Mouse (Mus musculus) CH12.LX (cell line): ENCODE results near the gene Pgap3. TPM values are rescaled to one million over a fixed set of nuclear protein-coding genes. Genes with fewer than 3 reads are reported as not detected.

Source experiments
- DNase-seq: peaks from one replicate; pipeline ENCODE4 v3.0.0-alpha.2; 2013; ENCODE audit errors: extremely low read depth
- H3K27ac ChIP-seq: 2 replicates; pipeline ENCODE4 v1.5.1; 2012; ENCODE audit warnings: low read depth, mild to moderate bottlenecking, control low read depth, moderate library complexity; ENCODE audit not compliant: insufficient read depth
- H3K27me3 ChIP-seq: replicated peaks from 2 replicates; pipeline ENCODE3; 2012; ENCODE audit warnings: inconsistent platforms
- H3K36me3 ChIP-seq, 2 experiments: replicated peaks in 1 of 2; 2 replicates each; pipeline versions ENCODE3 to v1.6.1; 2012; ENCODE audit warnings: inconsistent platforms in 1 of 2, low read length in 1 of 2, mild to moderate bottlenecking in 1 of 2, mixed read lengths in 1 of 2, moderate library complexity in 1 of 2; ENCODE audit not compliant: control insufficient read depth in 1 of 2, insufficient read depth in 1 of 2
- H3K4me1 ChIP-seq, 2 experiments: 2 replicates each; pipeline ENCODE4 v1.6.1; 2012; ENCODE audit warnings: inconsistent platforms in 1 of 2, moderate library complexity in 1 of 2; ENCODE audit not compliant: insufficient read depth in 2 of 2, control insufficient read depth in 1 of 2
- H3K4me2 ChIP-seq: 2 replicates; pipeline ENCODE4 v1.6.1; 2012; ENCODE audit warnings: low read depth, mild to moderate bottlenecking, control low read depth; ENCODE audit not compliant: poor library complexity, insufficient read depth, severe bottlenecking
- H3K4me3 ChIP-seq, 3 experiments: fragments of 150-350 bp in 1 of 3; sonication (generic) in 1 of 3; replicated peaks in 1 of 3; 2 replicates each; pipeline versions ENCODE3 to v1.5.1; 2011 to 2012; ENCODE audit warnings: low read depth in 2 of 3, low read length in 2 of 3, mild to moderate bottlenecking in 2 of 3, moderate library complexity in 2 of 3, control low read depth in 1 of 3, improper control_type of control experiment in 1 of 3, inconsistent platforms in 1 of 3, mixed read lengths in 1 of 3; ENCODE audit not compliant: poor library complexity in 1 of 3
- H3K79me2 ChIP-seq: replicated peaks from 2 replicates; pipeline ENCODE4 v1.6.1; 2012; ENCODE audit warnings: mild to moderate bottlenecking, moderate library complexity; ENCODE audit not compliant: control insufficient read depth, poor library complexity, insufficient read depth, severe bottlenecking; ENCODE audit errors: extremely low read depth
- H3K9ac ChIP-seq: 2 replicates; pipeline ENCODE4 v1.6.1; 2012; ENCODE audit warnings: low read depth, mild to moderate bottlenecking, control low read depth, moderate library complexity; ENCODE audit not compliant: insufficient read depth
- H3K9me3 ChIP-seq: replicated peaks from 2 replicates; pipeline ENCODE3; 2012; ENCODE audit warnings: low read length, inconsistent platforms, mixed read lengths
- BHLHE40 ChIP-seq: IDR thresholded peaks from 2 replicates; pipeline ENCODE4 v1.6.1; 2011; ENCODE audit warnings: mild to moderate bottlenecking, low read depth, low read length, improper control_type of control experiment
- CHD2 ChIP-seq: IDR thresholded peaks from 2 replicates; pipeline ENCODE4 v1.6.1; 2011; ENCODE audit warnings: low read length, improper control_type of control experiment
- CTCF ChIP-seq, 2 experiments: IDR thresholded peaks in 1 of 2; conservative IDR thresholded peaks in 1 of 2; 2 replicates each; pipeline ENCODE4 v1.5.1; 2011 to 2012; ENCODE audit warnings: low read depth in 2 of 2, low read length in 2 of 2, improper control_type of control experiment in 1 of 2, inconsistent platforms in 1 of 2, mild to moderate bottlenecking in 1 of 2, moderate library complexity in 1 of 2
- ETS1 ChIP-seq: conservative IDR thresholded peaks from 2 replicates; pipeline ENCODE4 v1.6.1; 2012; ENCODE audit warnings: low read depth, mild to moderate bottlenecking, inconsistent platforms, low read length, improper control_type of control experiment, moderate library complexity
- HCFC1 ChIP-seq: IDR thresholded peaks from 2 replicates; pipeline ENCODE4 v1.6.1; 2012; ENCODE audit warnings: low read depth, mild to moderate bottlenecking, inconsistent platforms, low read length, improper control_type of control experiment
- IRF4 ChIP-seq: IDR thresholded peaks from 2 replicates; pipeline ENCODE4 v1.6.1; 2014; ENCODE audit warnings: low read depth, mild to moderate bottlenecking, inconsistent platforms, low read length, improper control_type of control experiment
- JUN ChIP-seq: IDR thresholded peaks from 2 replicates; pipeline ENCODE4 v1.6.1; 2011; ENCODE audit warnings: low read depth, mild to moderate bottlenecking, low read length, improper control_type of control experiment, moderate library complexity; ENCODE audit not compliant: insufficient read depth
- KAT2A ChIP-seq: IDR thresholded peaks from 2 replicates; pipeline ENCODE4 v1.6.1; 2012; ENCODE audit warnings: low read length, improper control_type of control experiment, inconsistent platforms; ENCODE audit not compliant: insufficient replicate concordance
- MAFK ChIP-seq: IDR thresholded peaks from 2 replicates; pipeline ENCODE4 v1.6.1; 2011; ENCODE audit warnings: low read length, improper control_type of control experiment; ENCODE audit not compliant: insufficient replicate concordance
- NRF1 ChIP-seq: IDR thresholded peaks from 2 replicates; pipeline ENCODE4 v1.6.1; 2014; ENCODE audit warnings: low read depth, mild to moderate bottlenecking, inconsistent platforms, low read length, improper control_type of control experiment, moderate library complexity
- RAD21 ChIP-seq: IDR thresholded peaks from 2 replicates; pipeline ENCODE4 v1.6.1; 2011; ENCODE audit warnings: low read depth, mild to moderate bottlenecking, low read length, improper control_type of control experiment, moderate library complexity
- SIN3A ChIP-seq: IDR thresholded peaks from 2 replicates; pipeline ENCODE4 v1.6.1; 2012; ENCODE audit warnings: low read length, improper control_type of control experiment, inconsistent platforms
- SMC3 ChIP-seq: IDR thresholded peaks from 2 replicates; pipeline ENCODE4 v1.6.1; 2011; ENCODE audit warnings: low read depth, low read length, improper control_type of control experiment
- ZC3H11A ChIP-seq: IDR thresholded peaks from 2 replicates; pipeline ENCODE4 v1.6.1; 2012; ENCODE audit warnings: low read depth, mild to moderate bottlenecking, inconsistent platforms, low read length, improper control_type of control experiment
- ZMIZ1 ChIP-seq: IDR thresholded peaks from 2 replicates; pipeline ENCODE4 v1.6.1; 2012; ENCODE audit warnings: low read depth, mild to moderate bottlenecking, inconsistent platforms, low read length, improper control_type of control experiment
- ZNF384 ChIP-seq: IDR thresholded peaks from 2 replicates; pipeline ENCODE4 v1.6.1; 2012; ENCODE audit warnings: low read depth, low read length, improper control_type of control experiment, inconsistent platforms
- dilution Hi-C: fragments of 300-500 bp; cut with MboI; formaldehyde crosslinking; loops from 2 replicates; pipeline ENCODE4 v1.14.3; 2020; ENCODE audit warnings: low sequenced_read_pairs; ENCODE audit not compliant: extremely low pct_unique_long_range_greater_than_20kb, extremely low pct_ligation_motif_present
- in situ Hi-C: fragments of 300-500 bp; cut with MboI; formaldehyde crosslinking; loops from 3 replicates; pipeline ENCODE4 v1.14.3; 2019; ENCODE audit warnings: low sequenced_read_pairs, low pct_ligation_motif_present, low pct_unique_long_range_greater_than_20kb, mixed read lengths
- polyA plus RNA-seq: library from polyadenylated mRNA; unstranded; fragments of >175 nt; gene quantifications from 2 replicates; pipeline ENCODE4 v1.2.1, GENCODE M21; 2012; ENCODE audit warnings: low read depth; ENCODE audit not compliant: insufficient read length
- total RNA-seq, 2 experiments: library from RNA; depleted of rRNA; stranded (reverse); fragments of 300-350 nt in 1 of 2; fragments of >200 nt in 1 of 2; gene quantifications; 2 replicates each; pipeline ENCODE4 v1.2.3; 2012 to 2014

Pgap3 gene
- total and polyA plus RNA-seq, 3 experiments, result 3.3 to 6.9 (median 6.5) TPM

- in situ Hi-C loops, result loop anchor here (5.0 kb wide), 2 partner anchors 36 to 91 kb away; partner anchors contain the start of gene Grb7
- peaks cover 11 to 45% of the 10 kb centered on the region in 2 experiments for H3K4me1 ChIP-seq
- no peak overlapping the region for H3K4me2 ChIP-seq
- H3K4me3 ChIP-seq, result no peak overlapping the region
- DNase-seq, result peak; percentile 84
- dilution Hi-C loops, result no loop called here
- no peak for TF ChIP-seq KAT2A
- 0 out of 2 replicates have a peak, but pooled peaks have one; percentile 25 for TF ChIP-seq SIN3A
- no peak for TF ChIP-seq CHD2
- TF ChIP-seq CTCF (conservative IDR thresholded peaks at IDR 0.05 in 1 of 2, IDR thresholded peaks at IDR 0.05 in 1 of 2; ENCODE audit: low read depth in 2 of 2, low read length in 2 of 2), result peak; percentile 90 to 96
- 0 out of 2 replicates have a peak, but pooled peaks have one; percentile 11 for TF ChIP-seq ETS1
- no peak for TF ChIP-seq JUN
- TF ChIP-seq HCFC1, result 0 out of 2 replicates have a peak, but pooled peaks have one; percentile 28
- no peak for TF ChIP-seq MAFK
- TF ChIP-seq ZC3H11A, result no peak
- no peak for TF ChIP-seq ZMIZ1
- peak; percentile 50 for TF ChIP-seq RAD21
- TF ChIP-seq ZNF384, result no peak
- TF ChIP-seq SMC3, result peak; percentile 70
- TF ChIP-seq NRF1, result no peak
- peak; percentile 22; the same call in 1 of the 2 replicates for TF ChIP-seq IRF4
- TF ChIP-seq BHLHE40, result no peak
- TF ChIP-seq, all 38 proteins: peak for 7
- Histone ChIP-seq H3K79me2 (peaks cover 11% of the 10 kb centered on the region), H3K9ac (no peak overlapping the region), H3K36me3 (peaks cover 0 to 14% of the 10 kb centered on the region in 2 experiments), H3K27me3 (peaks cover 59% of the 10 kb centered on the region), H3K27ac (no peak overlapping the region), H3K9me3 (no peaks in the 10 kb centered on the region)
These were observed 44.5 kb downstream of the Pgap3 start for GRCm38 (mm10) chr11:98355732-98356299.

DNA sequence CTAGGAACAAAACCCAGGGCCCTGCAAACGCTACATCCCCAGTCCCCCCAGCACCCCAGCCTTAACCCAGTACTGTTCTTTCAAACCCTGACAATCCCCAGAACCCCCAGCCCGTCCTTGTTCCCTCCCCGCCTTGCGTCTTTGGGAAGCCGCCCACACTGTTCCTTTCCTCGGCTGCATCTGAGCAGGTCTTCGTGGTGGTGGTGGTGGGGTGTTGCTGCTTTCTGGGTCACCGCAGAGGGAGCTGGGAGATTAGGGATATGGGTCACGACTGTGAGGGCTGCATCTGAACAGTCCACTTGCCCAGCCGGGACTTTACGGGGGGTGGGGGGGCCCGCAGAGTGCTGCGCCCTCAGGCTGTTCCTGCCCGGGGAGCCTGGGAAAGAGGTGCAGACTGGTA is 45.8 kb downstream of the Pgap3 start:
- H3K36me3 ChIP-seq, result peaks cover 0 to under 1% of the 10 kb centered on the region in 2 experiments
- dilution Hi-C loops (no loop called here), in situ Hi-C loops (no loop called here)
- H3K27me3 ChIP-seq, result peaks cover 73% of the 10 kb centered on the region
- peaks cover 7% of the 10 kb centered on the region for H3K79me2 ChIP-seq
- no peak overlapping the region for H3K4me3 ChIP-seq
- no peak overlapping the region for H3K9ac ChIP-seq
- no peak overlapping the region for H3K4me2 ChIP-seq
- no peak overlapping the region for H3K27ac ChIP-seq
- H3K9me3 ChIP-seq, result no peaks in the 10 kb centered on the region
- DNase-seq, result no peak
- no peak for TF ChIP-seq ZC3H11A
- TF ChIP-seq, all 38 proteins: peak for 0
- peaks cover 7 to 32% of the 10 kb centered on the region in 2 experiments for H3K4me1 ChIP-seq
